Mouse (Mus musculus) lung, postnatal 10 days (tissue): Measurements from ENCODE around the gene Spata9.
"Not testable (repeated sequence)": the region's sequence is repeated elsewhere in the genome, so short reads cannot be mapped to it uniquely, and the experiment has no call there.

ENCODE experiments used
- DNase-seq: peaks from one replicate; pipeline ENCODE4 v3.0.0; 2021

Spata9 gene

DNA sequence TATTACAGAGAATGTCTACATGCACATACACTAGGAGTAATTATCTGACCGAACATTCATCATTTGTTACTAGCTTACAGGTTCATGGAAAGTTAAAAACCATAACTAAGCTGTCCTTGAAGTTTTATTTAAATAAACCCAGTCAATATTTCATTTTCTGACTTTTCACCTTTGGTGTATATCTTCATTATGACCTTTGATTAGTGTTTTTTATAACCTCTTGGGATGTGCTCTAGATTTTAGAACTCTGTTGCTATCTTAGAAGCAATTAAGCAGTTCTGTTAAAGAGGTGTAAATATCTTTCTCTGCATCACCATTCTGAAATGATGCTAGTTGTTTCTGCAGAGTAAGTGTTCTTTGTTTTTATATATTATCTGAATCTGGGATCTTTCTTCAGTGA, at the start of gene Spata9:
Gene Spata9 (plus strand): TSS at position 301 of the 400 bp plus-strand sequence.
- no peak for DNase-seq

DNA sequence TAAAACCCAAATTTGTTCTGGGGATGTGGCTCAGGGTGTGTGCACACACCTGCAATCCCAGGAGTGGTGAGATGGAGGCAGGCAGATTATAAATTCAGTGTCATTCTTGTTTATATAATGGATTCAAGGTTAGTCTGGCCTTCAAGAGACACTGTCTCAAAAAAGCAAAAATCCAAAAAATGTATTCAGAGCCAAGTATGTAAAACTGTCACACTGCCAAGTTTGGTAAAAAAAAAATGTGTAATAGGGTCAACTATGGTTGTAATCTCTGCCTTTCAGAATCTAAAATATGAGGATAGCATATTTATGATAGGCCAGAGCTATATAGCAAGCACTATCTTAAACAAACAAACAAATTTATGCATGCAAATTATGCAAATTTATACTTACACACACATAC, 39.0 kb upstream of the Spata9 start:
- DNase-seq = no peak

DNA sequence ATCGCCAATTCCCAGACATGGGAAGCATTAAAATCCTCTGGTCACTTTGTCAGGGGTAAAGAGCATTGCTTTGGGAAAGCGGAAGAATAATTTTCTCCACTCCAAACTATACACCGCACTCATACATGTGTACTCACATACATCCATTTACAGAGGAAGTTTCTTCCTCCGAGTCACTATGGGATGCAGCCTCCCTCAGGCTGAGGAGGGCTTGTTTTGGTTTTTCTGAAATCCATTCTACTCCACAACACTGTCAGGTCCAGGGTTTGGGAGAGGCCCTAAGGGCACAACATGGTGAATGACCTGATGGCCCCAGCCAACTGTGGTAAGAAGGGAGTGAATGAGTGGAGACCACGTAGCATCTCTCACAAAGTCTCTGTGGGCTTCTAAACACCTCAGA, 37.9 kb upstream of the Spata9 start:
- DNase-seq = not testable (repeated sequence)

DNA sequence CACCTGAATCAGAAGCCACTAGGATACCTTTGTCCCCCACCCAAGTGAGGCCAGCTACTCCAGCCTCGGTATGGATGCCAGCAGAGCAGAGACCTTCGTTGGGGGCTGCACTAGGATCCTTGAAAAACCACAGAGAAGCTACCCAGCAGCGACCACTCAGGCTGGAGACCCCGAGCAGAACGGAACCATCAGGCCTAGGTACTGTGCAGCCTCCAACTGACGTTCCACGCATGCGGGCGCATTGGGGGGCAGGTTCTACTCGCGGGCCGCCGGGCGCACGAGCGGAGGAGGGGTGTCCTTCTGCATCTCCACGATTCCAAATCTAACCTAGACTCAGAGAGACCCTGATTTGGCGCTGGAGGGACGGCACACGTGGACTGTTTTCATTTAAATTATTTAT, 36.9 kb upstream of the Spata9 start:
- DNase-seq = no peak

DNA sequence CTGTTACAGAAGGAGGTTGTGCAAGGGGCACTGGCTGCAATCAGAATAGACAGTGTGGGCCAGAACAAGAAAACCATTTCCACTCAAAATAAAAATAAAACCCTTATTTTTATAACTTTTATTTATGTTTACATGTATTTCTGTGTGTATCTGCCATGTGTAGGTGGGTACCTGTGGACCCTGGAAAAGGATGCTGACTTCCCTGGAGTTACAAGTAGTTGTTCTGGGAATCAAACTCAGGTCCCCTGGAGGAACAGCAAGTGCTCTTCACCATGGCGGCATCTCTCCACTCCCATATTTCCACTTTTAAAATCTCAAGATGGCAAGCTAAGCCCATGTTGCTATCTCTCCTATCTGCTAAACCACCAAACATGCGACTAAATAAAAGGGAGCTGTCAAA, 36.3 kb upstream of the Spata9 start:
- no peak for DNase-seq

DNA sequence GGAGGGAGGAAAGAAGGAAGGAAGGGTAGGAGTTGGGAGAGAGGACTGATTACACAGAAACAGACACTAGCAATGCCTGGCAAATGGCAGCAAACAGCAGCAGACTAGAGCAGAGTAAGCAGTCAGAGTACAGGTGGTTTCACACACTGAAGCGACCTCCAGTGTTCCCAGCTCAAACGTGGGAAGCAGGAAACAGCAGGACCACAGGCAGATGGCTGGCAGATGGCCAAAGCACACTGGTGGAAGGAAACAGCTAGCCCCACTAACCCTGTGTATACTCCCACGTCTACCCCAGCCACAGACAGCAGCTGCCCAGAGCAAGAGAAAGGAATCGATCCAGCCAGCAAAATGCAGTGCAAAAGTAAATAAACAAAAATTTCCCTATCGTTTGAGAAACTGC, 35.9 kb upstream of the Spata9 start:
- DNase-seq = peak; percentile 49

DNA sequence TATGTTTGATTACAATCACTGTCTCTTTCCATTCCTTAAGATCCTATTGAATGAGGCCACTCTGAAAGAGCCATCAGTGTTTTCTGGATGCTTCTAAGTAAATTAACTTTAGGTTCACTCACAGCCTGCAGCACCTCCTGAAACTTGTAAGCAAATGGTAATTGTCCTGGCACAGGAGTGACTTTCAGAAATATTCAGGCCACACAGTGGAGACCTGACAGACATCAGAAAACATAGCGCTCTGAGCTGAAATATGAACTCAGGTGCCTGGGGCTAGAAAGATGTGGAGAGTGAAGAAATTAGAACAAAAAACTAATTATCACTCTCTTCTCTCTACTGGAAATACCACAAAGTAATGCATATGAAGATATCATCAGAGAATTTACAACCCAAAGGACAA, 33.7 kb upstream of the Spata9 start:
- no peak for DNase-seq

DNA sequence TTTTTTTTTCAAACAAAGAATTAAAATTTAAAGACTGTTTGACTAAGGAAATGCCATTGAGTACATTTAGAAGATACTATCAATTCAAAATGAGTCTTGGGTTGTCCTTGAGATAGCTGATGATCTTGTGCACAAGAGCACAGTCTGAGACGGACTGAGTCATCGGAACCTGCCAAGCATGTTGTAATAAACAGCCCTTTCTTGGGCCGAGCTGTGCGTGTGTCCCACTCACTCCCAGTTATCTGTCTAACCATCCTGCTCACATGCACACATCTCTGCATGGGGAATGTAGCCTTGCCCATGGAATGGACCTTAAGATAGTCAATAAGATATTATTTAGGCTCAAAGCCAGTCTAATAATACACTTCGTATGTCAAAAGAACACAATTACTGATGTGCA, 28.1 kb upstream of the Spata9 start:
- no peak for DNase-seq

DNA sequence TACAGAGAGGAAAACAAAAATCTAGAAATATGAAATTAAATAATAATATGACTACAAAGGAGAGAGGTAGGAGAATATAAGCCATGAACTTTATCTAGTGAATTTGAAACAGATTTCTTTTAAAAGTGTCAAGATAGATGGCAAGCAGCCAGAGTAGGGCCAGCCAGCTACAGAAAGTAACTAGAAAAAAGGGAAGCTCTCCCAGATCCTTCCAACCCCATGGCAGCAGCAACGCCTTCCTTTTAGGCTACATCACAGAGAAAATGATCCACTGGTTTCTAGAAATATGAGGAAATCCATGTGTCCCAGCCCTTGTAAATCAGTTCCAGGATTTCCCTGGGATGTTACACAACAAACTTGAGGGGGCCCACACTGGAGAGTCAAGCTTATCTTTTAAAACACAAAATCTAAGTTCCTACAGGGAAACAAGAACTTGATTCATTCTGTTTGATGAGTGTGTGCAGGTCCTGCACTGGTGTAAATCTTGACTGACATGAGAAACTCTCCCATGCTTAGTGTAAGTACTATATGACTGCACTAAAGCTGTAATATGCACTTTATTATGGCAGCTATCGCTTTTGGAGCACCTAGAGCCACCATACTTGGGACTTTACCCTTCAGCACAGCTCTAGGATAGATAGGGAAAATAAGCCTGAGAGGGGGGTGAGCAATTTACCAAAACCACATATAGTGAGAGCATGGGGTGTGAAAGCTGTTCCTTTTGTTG, 26.0 kb upstream of the Spata9 start:
- no peak for DNase-seq

DNA sequence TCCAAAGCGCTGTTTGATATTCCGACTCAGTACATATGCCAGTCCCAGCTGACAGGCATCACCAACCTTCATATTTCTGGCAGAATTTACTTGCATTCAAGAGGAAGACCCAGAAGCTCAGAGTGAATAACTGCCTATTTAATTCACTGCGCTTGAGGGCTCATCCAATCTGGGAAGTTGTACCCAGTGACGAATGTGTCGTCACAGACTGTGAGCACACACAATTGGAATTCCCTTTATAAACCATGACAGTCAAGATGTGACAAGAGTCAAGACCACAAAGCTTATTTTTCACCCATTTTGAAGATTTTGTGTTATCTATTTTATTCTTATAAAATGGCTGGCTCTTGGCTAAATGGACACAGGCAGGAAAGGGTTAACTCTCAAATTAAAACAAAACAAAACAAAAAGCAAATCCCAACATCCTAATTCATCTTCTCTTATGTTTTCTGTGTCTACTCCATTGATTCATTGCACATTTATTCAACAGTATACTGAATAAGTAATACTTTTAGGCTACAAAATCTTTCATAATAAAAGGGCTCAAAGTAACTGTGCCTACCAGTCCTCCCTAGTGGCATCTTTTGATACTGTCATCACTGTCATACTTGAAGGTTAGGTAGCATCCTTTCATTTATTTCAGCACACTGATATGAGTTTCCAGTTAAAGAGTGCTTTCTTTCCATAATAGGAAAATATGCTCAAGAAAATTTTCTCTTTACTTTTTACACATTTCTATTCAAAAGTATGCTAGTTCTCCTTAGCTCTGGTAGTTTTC, 25.2 kb upstream of the Spata9 start:
- DNase-seq = no peak

DNA sequence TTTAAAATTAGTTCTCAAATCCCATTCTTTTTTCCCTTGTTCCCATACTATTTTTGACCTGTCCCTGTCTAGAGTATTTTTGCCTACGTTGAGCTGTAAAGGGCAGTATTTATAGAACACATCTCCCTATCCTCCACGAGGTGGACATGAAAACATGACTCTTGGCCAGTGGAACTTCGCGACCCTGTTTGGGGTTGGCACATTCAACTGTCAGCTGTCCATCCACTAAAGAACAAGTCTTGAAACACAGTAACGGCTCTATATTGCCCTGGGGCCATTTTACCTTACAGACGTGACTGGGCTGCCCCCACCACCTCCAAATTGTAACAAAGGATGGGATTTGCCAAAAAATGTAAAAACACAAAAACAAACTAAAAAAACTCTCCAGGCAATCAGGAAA, 24.2 kb upstream of the Spata9 start:
- DNase-seq = peak; percentile 19

DNA sequence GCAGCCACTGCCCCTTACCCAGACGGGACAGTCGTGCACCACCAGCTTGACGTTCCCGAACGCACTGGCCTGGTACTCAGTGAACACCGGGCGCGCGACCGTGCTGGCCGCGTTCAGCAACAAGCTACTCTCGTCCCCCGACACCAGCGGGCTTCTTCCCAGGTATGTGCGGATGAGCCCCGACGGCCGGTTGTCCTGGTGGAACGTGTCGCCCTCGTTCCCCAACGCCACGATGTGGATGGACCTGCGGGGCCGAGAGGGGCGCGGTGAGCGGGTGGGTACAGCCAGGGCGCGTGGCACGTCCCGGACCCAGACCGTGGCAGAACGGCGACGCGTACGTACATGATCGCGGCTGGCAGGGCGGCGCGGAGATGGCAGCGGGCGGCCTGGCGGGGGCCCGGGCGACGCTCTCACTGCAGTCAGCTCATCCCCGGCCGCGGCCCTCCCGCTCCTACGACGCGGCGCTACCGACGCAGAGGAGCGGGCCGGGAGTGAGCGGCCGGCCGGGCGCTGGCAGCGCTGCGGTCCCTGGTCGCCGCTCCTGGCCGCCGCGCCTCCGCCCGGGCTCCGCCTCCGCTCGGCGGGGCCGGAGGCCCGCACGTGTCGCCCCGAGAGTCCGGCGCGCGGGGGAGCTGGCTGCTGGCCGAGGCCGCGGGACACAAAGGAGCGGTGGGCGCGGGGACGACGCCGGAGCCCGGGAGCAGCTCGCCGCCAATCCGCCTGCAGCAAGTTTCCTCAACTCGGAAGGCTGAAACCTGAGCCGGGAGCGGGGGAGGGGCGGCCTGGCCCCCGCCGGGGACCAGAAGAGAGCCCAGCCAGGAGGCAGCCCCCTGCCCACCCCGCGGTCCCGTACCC, 23.5 kb upstream of the Spata9 start, which contains the start of gene Rhobtb3:
Gene Rhobtb3 (minus strand): TSS at position 737 of the 855 bp plus-strand sequence.
- DNase-seq = peak; percentile 82

DNA sequence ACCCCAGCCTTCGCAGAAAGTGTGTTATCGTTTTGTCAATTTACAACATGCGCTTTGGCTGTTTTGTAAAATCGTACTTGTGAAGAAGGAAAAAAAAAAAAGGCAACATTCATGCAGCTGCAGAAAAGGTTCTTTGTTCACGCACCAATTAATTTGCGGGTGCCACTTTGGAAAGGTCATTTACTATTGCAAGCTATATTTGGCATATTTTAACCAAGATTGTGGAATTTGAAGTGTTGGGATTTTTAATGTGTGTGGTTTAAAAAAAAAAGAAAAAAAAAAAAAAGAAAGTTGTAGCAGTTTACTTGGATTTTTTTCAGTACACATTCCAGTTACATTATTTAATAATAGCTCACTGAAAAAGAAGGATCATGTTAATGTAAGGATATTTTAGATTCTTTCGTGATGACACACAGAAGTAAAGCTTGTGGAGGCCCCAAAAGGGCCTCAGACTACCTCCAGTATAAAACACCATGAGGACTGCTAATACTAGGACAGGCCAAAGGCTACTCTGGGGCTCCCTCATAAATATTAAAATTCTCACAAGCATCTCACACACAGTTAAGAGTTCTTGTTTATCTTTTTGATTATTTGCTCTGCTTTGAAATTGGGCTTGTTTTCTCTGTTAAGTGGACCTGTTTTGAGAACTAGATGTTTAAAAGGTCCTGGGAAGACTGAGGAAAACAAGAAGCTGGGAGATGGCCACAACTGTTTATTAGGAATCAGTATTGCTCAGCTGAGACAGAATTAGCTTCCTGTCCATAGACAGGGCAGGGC, 22.7 kb upstream of the Spata9 start:
- DNase-seq = no peak

DNA sequence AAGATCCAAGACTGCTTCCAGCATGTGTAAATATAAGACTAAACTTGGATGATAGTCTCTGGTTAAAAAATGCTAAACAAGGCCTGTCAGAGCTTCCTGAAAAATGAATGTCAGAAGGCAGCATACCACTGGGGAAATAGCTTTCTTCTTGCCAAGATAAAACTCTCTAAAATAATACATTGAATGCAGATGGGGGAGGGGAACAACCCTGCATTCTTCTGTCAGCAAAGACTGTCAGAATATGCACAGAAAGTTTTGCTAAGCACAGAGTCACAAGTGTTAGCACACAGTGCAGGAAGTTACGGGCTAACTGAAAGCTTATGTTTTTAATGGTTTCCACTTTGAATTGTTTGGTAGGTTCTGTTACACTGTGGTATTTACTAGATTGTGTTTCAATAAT, 16.7 kb upstream of the Spata9 start:
- no peak for DNase-seq

DNA sequence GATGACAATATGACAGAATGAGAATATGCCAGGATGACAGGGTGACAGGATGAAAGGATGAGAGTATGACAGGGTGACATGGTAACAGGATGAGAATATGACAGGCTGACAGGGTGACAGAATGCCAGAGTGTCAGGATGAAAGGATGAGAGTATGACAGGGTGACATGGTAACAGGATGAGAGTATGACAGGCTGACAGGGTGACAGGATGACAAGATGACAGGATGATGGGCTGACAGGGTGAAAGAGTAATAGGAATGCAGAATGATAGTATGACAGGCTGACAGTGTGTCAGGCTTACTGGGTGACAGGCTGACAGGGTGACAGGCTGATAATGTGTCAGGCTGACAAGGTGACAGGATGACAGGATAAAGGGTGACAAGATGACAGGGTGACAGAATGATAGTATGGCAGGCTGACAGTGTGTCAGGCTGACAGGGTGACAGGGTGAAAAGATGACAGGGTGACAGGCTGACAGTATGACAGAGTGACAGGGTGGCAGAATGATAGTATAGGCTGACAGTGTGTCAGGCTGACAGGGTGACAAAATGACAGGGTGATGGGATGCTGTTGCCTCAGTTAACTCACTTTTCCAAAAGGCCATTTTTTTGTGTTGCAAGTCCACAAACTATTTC, 11.5 kb upstream of the Spata9 start:
- DNase-seq = peak; percentile 5

DNA sequence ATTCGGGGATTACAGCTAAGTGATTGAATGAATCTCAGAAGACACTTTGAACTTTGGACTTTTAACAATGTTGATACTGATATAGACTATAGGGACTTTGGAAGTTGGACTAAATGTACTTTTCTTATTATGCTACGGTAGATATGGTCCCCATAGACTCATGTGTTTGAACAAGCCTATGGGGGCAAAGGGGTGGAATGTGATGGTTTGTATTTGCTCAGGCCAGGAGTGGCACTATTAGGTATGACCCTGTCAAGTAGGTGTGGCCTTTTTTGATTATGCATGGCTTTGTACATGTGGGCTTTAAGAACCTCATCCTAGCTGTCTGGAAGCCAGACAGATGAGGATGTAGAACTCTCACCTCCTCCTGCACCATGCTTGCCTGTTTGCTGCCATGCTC, 7.5 kb downstream of the Spata9 start:
- DNase-seq = no peak

DNA sequence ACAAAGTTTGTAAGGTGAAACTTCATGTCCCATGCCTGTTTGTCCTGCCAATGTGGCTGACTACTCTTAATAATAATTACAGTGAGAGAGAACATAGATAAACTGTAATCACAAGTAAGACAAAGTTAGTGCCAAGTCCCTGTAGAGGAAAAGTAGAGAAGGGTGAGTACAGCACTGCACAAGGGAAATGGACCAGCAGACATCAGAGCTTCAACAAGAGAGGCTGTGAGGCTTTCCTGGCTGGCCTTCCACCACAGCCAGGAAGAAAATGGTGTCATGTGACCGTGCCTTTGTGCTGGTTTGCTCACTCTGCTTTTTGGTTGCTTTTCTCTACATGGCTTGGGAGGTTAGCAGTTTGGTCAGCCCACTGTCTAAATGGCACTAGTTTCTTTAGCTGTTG, 8.7 kb downstream of the Spata9 start:
- no peak for DNase-seq

DNA sequence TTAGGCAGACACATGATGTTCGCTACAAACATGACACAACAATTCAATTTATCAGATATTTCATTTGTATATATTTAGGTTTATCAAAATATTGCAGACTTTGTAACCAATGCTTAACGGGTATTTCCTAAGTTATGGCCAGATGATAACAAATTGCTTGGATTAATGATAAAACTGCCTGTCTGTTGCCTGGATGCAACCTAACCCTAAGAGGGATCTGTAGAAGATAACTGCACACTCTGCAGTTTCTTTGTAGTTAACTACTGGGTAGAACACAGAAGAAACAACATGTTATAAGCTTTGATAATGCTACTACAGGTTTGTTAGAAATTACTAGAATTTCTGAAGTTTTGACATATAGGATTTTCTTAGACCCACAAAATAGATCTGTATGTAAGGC, 9.3 kb downstream of the Spata9 start:
- DNase-seq = no peak

DNA sequence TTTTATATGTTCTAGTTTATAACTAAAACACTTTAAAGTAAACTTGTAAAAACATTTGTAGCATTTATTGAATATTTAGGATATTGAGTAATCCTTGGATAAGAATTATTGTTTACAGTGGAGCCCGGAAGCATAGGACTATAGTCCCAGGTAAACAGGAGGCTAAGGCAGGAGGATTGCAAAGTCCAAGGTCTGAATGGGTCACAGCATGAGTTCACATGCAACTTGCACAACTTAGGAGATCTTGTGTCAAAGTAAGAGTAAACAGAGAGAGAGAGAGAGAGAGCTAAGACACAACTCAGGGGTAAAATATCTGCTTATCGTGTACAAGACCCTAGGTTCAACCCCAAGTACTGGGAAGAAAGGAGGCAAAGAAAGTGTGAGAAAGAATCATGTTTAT, 9.7 kb downstream of the Spata9 start:
- no peak for DNase-seq

DNA sequence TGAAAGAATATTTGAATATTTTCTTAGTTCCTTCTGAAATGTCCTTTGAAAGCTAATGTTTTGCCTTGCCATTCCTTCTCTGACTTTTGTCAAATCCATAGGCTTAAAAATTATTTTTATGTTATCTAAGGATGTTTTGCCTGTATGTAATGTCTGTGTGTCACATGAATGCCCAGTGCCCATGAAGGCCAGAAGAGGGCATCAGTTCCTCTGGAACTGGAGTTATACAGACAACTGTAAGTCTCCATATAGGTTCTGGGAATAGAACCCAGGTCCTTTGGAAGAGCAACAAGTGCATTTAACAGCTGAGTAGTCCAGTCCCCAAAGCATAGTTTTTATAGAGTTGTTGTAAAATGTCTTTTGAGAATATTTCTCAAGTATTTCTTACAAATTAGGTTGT, 15.0 kb downstream of the Spata9 start:
- no peak for DNase-seq

DNA sequence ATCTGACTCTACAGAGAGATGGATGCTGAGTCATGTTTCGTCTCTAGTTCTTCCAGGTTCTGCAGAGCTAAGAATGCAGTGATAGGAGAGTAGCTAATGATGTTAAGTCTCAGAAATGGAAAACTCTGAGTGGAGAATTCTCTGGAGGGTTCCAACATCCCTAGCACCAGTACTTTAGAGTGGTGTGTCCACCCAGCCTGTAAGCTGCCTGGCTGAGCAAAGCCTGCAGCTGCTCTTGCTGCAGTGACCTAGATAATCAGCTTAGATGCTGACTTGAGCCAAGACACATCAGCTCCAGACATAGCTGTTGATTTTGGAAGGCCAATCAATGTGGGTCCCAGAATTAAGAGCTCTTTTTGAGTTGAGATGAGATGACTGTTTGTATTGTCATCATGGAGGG, 21.1 kb downstream of the Spata9 start:
- DNase-seq = peak; percentile 43
